Mouse (Mus musculus) activated CD4-positive, CD25-positive, alpha-beta regulatory T cell (primary cell): ENCODE data around the gene Trnt1. TPM values are rescaled to one million over a fixed set of nuclear protein-coding genes. Genes with fewer than 3 reads are reported as not detected.

ENCODE experiments used
- polyA plus RNA-seq, 2 experiments: library from polyadenylated mRNA; unstranded; fragments of 100-300 nt; shearing (Covaris generic); gene quantifications; one replicate each; pipeline ENCODE4 v1.2.1; 2017

Trnt1 gene
- polyA plus RNA-seq, result 10 to 100 TPM; 65.3 to 77.8 TPM

GRCm38 (mm10) chr6:106768640-106769289, at the start of gene Trnt1:
TSS of gene Trnt1 (plus strand) at chr6:106769120.

GRCm38 (mm10) chr6:106748887-106749388, 20.0 kb upstream of the Trnt1 start, which contains the start of gene Il5ra:
TSS of gene Il5ra (minus strand) at chr6:106749037.

GRCm38 (mm10) chr6:106799333-106800226, 30.7 kb downstream of the Trnt1 start, which contains the start of gene Crbn:
TSS of gene Crbn (minus strand) at chr6:106800077.

Other genes with a start within 250 kb of the Trnt1 start
- under 1 TPM; 0.10 to 0.23 TPM for gene Il5ra, start 20.1 kb upstream of the Trnt1 start, polyA plus RNA-seq
- 100 to 1,000 TPM; 120 to 127 TPM for gene Crbn, start 31.0 kb downstream of the Trnt1 start, polyA plus RNA-seq